Mouse (Mus musculus) limb, embryonic 14.5 days (tissue): ENCODE data around the gene Otulinl. TPM values are rescaled to one million over a fixed set of nuclear protein-coding genes. Genes with fewer than 3 reads are reported as not detected.

ENCODE experiments used
- ATAC-seq: fragments of 200-750 bp; cut with Nextera tagmentation; 2 replicates; pipeline ENCODE4 v1.8.0; 2017; ENCODE audit warnings: low read depth, moderate number of reproducible peaks, moderate TSS enrichment; ENCODE audit not compliant: low FRiP score
- DNase-seq: peaks from one replicate; pipeline ENCODE4 v3.0.0-alpha.2; 2015; ENCODE audit warnings: low spot score
- H3K27ac ChIP-seq: fragments of 300-500 bp; sonication (generic); replicated peaks from 2 replicates; pipeline ENCODE4 v1.5.1; 2014; ENCODE audit warnings: low read depth, mild to moderate bottlenecking, low read length, moderate library complexity, mixed read lengths
- H3K27me3 ChIP-seq: fragments of 300-500 bp; sonication (generic); 2 replicates; pipeline ENCODE4 v1.6.1; 2014; ENCODE audit warnings: low read length, mixed read lengths; ENCODE audit not compliant: control insufficient read depth, insufficient read depth
- H3K36me3 ChIP-seq: fragments of 300-500 bp; sonication (generic); 2 replicates; pipeline ENCODE4 v1.6.1; 2014; ENCODE audit warnings: mild to moderate bottlenecking, low read length, moderate library complexity, mixed read lengths; ENCODE audit not compliant: control insufficient read depth, insufficient read depth
- H3K4me1 ChIP-seq: fragments of 300-500 bp; sonication (generic); 2 replicates; pipeline ENCODE4 v1.6.1; 2014; ENCODE audit warnings: antibody characterized with exemption, low read length, mixed read lengths; ENCODE audit not compliant: control insufficient read depth, insufficient read depth
- H3K4me2 ChIP-seq: fragments of 300-500 bp; sonication (generic); replicated peaks from 2 replicates; pipeline ENCODE4 v1.6.1; 2014; ENCODE audit warnings: low read depth, mild to moderate bottlenecking, low read length, moderate library complexity; ENCODE audit not compliant: severe bottlenecking
- H3K4me3 ChIP-seq: fragments of 300-500 bp; sonication (generic); replicated peaks from 2 replicates; pipeline ENCODE4 v1.5.1; 2014; ENCODE audit warnings: low read length
- H3K9ac ChIP-seq: fragments of 300-500 bp; sonication (generic); 2 replicates; pipeline ENCODE4 v1.6.1; 2014; ENCODE audit warnings: mild to moderate bottlenecking, low read depth, low read length, moderate library complexity; ENCODE audit not compliant: severe bottlenecking
- H3K9me3 ChIP-seq: fragments of 300-500 bp; sonication (generic); 2 replicates; pipeline ENCODE4 v1.6.1; 2016; ENCODE audit warnings: low read length; ENCODE audit not compliant: control insufficient read depth
- POLR2A ChIP-seq: fragments of 200-500 bp; IDR thresholded peaks from 2 replicates; pipeline ENCODE4 v1.8.0; 2012; ENCODE audit warnings: inconsistent platforms, mild to moderate bottlenecking, moderate library complexity, borderline replicate concordance; ENCODE audit not compliant: insufficient read depth, insufficient read length; ENCODE audit errors: extremely low read depth
- WGBS: fragments of 180-500 bp; shearing (Covaris S2); extraction: QIAGEN DNeasy Blood & Tissue Kit; methylation state at CpG from one replicate; pipeline ENCODE4 v1.1.7; 2014; 5-methylcytosine and 5-hydroxymethylcytosine counted together
- polyA plus RNA-seq, 2 experiments: library from polyadenylated mRNA; depleted of rRNA in 1 of 2; stranded (reverse) in 1 of 2; unstranded in 1 of 2; fragments of >200 nt; fragmentation: Nextera tagmentation in 1 of 2; extraction: Ambion mirVana in 1 of 2; gene quantifications; 2 replicates each; pipeline versions ENCODE4 v1.2.1 to v1.2.3; 2012 to 2014

Gene Otulinl
- polyA plus RNA-seq, 2 experiments, result 9.6 to 20.6 TPM

GRCm38 (mm10) chr15:27625014-27625889 lies 56.1 kb downstream of the Otulinl start:
- TF ChIP-seq POLR2A, result no peak
- no peak overlapping the region for H3K27ac ChIP-seq

GRCm38 (mm10) chr15:27623286-27623685 lies 58.1 kb downstream of the Otulinl start:
- TF ChIP-seq POLR2A, result no peak

More at GRCm38 (mm10) chr15:27625014-27625889, 56.1 kb downstream of the Otulinl start:
- H3K27me3 ChIP-seq, result no peaks in the 10 kb centered on the region
- H3K4me3 ChIP-seq, result no peak overlapping the region
- peaks cover 14% of the 10 kb centered on the region for H3K4me1 ChIP-seq
- peaks cover 31% of the 10 kb centered on the region; the same call in 1 of the 2 replicates for H3K36me3 ChIP-seq
- no peak overlapping the region for H3K9ac ChIP-seq
- ATAC-seq, result no peak
- H3K4me2 ChIP-seq, result no peak overlapping the region
- no peak for DNase-seq
- H3K9me3 ChIP-seq, result no peaks in the 10 kb centered on the region
- WGBS, result 82% methylated on average over 13 of the region's 13 CpGs

GRCm38 (mm10) chr15:27620475-27621185 lies 60.7 kb downstream of the Otulinl start:
- 84% methylated on average over 6 of the region's 6 CpGs for WGBS
- peaks cover 55% of the 10 kb centered on the region for H3K36me3 ChIP-seq

More at GRCm38 (mm10) chr15:27623286-27623685, 58.1 kb downstream of the Otulinl start:
- Histone ChIP-seq H3K9me3 (no peaks in the 10 kb centered on the region), H3K4me3 (no peak overlapping the region), H3K27ac (no peak overlapping the region), H3K4me2 (no peak overlapping the region), H3K9ac (no peak overlapping the region), H3K36me3 (peaks cover 46% of the 10 kb centered on the region), H3K4me1 (no peaks in the 10 kb centered on the region), H3K27me3 (no peaks in the 10 kb centered on the region)
- ATAC-seq (no peak), DNase-seq (no peak)
- WGBS, result 91% methylated on average over 6 of the region's 6 CpGs

GRCm38 (mm10) chr15:27619683-27620082 lies 61.7 kb downstream of the Otulinl start:
- Histone ChIP-seq H3K4me2 (no peak overlapping the region), H3K36me3 (peaks cover 52% of the 10 kb centered on the region), H3K9me3 (no peaks in the 10 kb centered on the region), H3K4me1 (no peaks in the 10 kb centered on the region), H3K4me3 (no peak overlapping the region), H3K27ac (no peak overlapping the region), H3K27me3 (no peaks in the 10 kb centered on the region), H3K9ac (no peak overlapping the region)
- no peak for ATAC-seq
- DNase-seq, result no peak
- TF ChIP-seq POLR2A, result no peak
- 58% methylated on average over 3 of the region's 3 CpGs for WGBS

More at GRCm38 (mm10) chr15:27620475-27621185, 60.7 kb downstream of the Otulinl start:
- Histone ChIP-seq H3K4me3 (no peak overlapping the region), H3K9me3 (no peaks in the 10 kb centered on the region), H3K4me2 (no peak overlapping the region), H3K27me3 (no peaks in the 10 kb centered on the region), H3K27ac (no peak overlapping the region), H3K4me1 (no peaks in the 10 kb centered on the region), H3K9ac (no peak overlapping the region)
- no peak for TF ChIP-seq POLR2A
- no peak for ATAC-seq
- DNase-seq, result no peak

GRCm38 (mm10) chr15:27618778-27619533 lies 62.4 kb downstream of the Otulinl start:
- no peak overlapping the region for H3K4me2 ChIP-seq
- H3K27ac ChIP-seq, result no peak overlapping the region
- H3K27me3 ChIP-seq, result no peaks in the 10 kb centered on the region
- DNase-seq (no peak), ATAC-seq (no peak)
- H3K9ac ChIP-seq, result no peak overlapping the region
- peaks cover 60% of the 10 kb centered on the region for H3K36me3 ChIP-seq
- WGBS, result 76% methylated on average over 6 of the region's 6 CpGs
- H3K9me3 ChIP-seq, result no peaks in the 10 kb centered on the region
- H3K4me1 ChIP-seq, result no peaks in the 10 kb centered on the region
- no peak overlapping the region for H3K4me3 ChIP-seq
- no peak for TF ChIP-seq POLR2A
